Mouse (Mus musculus): ENCODE data around the gene Apc2. TPM values are rescaled to one million over a fixed set of nuclear protein-coding genes. Genes with fewer than 3 reads are reported as not detected.
A peak's percentile ranks its signal among the peaks of the same experiment; 100 is the strongest.

Gene Apc2
- total and polyA plus RNA-seq, 2 experiments from 2014 or later, result 97.6 to 374 TPM

DNA sequence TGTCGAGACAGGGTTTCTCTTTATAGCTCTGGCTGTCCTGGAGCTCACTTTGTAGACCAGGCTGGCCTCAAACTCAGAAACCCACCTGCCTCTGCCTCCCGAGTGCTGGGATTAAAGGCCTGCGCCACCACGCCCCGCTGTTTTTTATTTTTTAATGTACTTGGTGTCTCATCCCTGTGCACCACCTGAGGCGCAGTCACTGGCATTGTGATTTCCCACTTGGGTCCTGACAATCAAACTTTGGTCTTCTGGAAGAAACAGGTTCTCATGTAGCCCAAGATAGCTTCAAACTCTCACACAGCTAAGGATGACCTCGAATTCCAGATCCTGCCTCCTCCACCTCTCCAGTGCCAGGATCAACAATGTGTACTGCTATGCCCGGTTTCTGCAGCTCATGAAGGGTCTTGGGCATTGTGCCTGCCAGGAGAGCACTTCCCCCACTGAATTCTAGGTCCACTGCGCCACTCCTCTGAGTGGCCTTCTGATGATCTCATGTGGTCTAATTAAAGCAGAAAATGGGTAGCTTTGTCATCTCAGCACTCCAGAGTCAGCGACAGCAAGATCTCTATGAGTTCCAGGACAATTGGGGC lies 32.9 kb upstream of the Apc2 start:
- Histone ChIP-seq H3K27ac (no peak overlapping the region), H3K9me3 (ENCODE audit: low read length) (no peaks in the 10 kb centered on the region), H3K4me1 (ENCODE audit: insufficient read depth, low read length) (peaks cover 40% of the 10 kb centered on the region), H3K4me2 (ENCODE audit: low read depth, low read length) (no peak overlapping the region), H3K4me3 (ENCODE audit: low read length) (no peak overlapping the region), H3K9ac (replicated peaks; ENCODE audit: low read length) (no peak overlapping the region), H3K36me3 (ENCODE audit: insufficient read depth, low read length) (peaks cover 11% of the 10 kb centered on the region), H3K27me3 (ENCODE audit: insufficient read depth, low read length) (no peaks in the 10 kb centered on the region)
- 94% methylated on average over 10 of the region's 10 CpGs for WGBS
- no peak for ATAC-seq
- no peak for TF ChIP-seq CTCF (IDR thresholded peaks at IDR 0.05; ENCODE audit: low read depth)
- DNase-seq (ENCODE audit: low spot score), result no peak

DNA sequence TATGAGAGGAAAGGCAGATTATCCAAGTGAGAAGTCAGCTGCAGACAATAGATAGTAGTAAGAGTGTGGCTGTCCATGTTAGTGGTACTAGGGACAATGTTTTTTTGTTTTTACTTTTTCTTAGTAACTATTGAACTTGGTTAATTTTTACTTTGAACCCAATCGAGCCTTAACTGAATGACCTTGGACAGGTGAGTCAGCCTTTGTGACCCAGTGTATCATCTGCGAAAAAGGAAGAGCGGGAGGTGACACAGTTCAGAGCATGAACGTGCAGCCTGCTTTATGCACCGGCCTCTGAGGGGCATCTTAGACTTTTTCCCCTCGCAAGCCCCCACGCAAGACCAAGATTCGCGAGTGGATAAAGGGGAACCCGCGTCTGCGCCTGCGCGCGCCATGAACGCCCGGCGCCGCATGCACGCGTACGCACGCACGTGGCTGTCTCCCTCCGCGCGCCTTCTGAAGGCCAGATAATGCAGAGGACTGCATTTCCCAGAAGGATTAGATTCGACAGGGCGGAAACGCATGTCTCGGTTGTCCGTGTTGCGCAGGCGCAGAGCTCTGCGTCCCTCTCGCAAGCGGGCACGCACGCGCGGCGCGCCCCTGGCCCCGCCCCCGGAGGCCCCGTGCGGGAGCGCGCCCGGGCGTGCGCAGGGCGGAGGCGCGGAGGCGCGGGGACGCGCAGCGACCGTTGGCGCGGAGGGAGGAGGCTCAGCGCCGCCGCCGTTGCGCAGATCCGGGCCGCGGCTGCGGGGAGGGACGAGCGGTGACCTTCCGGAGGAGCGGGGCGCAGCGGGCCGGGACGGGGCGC lies 31.2 kb upstream of the Apc2 start:
- Histone ChIP-seq H3K36me3 (ENCODE audit: insufficient read depth, low read length) (peaks cover 5% of the 10 kb centered on the region; the same call in 1 of the 2 replicates), H3K4me1 (ENCODE audit: insufficient read depth, low read length) (peaks cover 38% of the 10 kb centered on the region), H3K4me3 (ENCODE audit: low read length) (peak overlapping the region; percentile 94), H3K9me3 (ENCODE audit: low read length) (no peaks in the 10 kb centered on the region), H3K9ac (replicated peaks; ENCODE audit: low read length) (peak overlapping the region; percentile 98), H3K4me2 (ENCODE audit: low read depth, low read length) (peak overlapping the region; percentile 72), H3K27ac (peak overlapping the region; percentile 80), H3K27me3 (ENCODE audit: insufficient read depth, low read length) (no peaks in the 10 kb centered on the region)
- 3% methylated on average over 62 of the region's 81 CpGs for WGBS
- no peak for TF ChIP-seq CTCF (IDR thresholded peaks at IDR 0.05; ENCODE audit: low read depth)
- DNase-seq (ENCODE audit: low spot score), result peak; percentile 100
- peak; percentile 79 for ATAC-seq

DNA sequence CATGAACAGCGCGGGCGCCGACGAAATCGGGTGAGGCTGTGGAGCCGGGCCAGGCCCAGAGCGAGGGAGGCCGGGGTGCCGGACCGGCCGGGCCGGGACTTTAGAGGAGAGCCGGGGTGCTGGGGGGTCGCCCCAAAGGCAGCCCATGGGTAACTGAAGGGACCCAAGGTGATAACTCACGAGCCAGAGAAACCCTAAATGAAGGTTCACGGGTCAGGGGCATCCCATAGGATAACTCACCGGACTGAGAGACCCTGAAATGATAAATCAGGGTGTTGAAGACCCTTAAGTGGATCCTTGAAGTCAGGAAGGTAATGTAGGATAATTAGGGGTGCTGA lies 30.7 kb upstream of the Apc2 start:
- H3K9me3 ChIP-seq (ENCODE audit: low read length), result no peaks in the 10 kb centered on the region
- peak overlapping the region; percentile 94 for H3K4me3 ChIP-seq (ENCODE audit: low read length)
- H3K4me2 ChIP-seq (ENCODE audit: low read depth, low read length), result peak overlapping the region; percentile 72
- no peaks in the 10 kb centered on the region for H3K27me3 ChIP-seq (ENCODE audit: insufficient read depth, low read length)
- ATAC-seq (no peak), DNase-seq (ENCODE audit: low spot score) (no peak)
- 0% methylated on average over 18 of the region's 18 CpGs for WGBS
- peak overlapping the region; percentile 98 for H3K9ac ChIP-seq (replicated peaks; ENCODE audit: low read length)
- peaks cover 32% of the 10 kb centered on the region for H3K4me1 ChIP-seq (ENCODE audit: insufficient read depth, low read length)
- no peak for TF ChIP-seq CTCF (IDR thresholded peaks at IDR 0.05; ENCODE audit: low read depth)
- H3K27ac ChIP-seq, result peak overlapping the region; percentile 80
- peaks cover 5% of the 10 kb centered on the region; the same call in 1 of the 2 replicates for H3K36me3 ChIP-seq (ENCODE audit: insufficient read depth, low read length)

DNA sequence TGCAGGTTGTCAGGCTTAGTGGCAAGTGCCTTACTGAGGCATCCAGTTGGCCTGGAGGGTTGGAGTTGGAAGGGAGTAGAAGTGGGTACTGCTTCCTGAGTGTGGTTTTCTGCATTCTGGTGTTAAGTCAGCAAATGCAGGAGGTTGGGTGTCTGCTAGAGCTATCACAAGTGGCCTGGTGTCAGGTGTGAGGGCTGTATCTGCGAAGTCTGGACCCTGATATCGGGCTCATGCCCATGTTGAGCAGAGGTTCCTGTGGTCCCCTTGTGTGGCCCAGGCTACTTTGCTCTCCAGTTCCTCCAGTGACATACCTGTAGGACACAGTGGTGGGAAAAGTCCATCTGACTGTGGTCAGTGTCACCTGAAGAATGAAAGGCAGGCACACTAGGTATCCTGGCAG lies 25.7 kb upstream of the Apc2 start:
- H3K4me1 ChIP-seq (ENCODE audit: insufficient read depth, low read length), result peaks cover 28% of the 10 kb centered on the region
- ATAC-seq, result no peak
- H3K9me3 ChIP-seq (ENCODE audit: low read length), result no peaks in the 10 kb centered on the region
- 92% methylated on average over 2 of the region's 2 CpGs for WGBS
- H3K9ac ChIP-seq (replicated peaks; ENCODE audit: low read length), result peak overlapping the region; percentile 38; the same call in 1 of the 2 replicates
- no peak for TF ChIP-seq CTCF (IDR thresholded peaks at IDR 0.05; ENCODE audit: low read depth)
- no peaks in the 10 kb centered on the region for H3K27me3 ChIP-seq (ENCODE audit: insufficient read depth, low read length)
- peak overlapping the region; percentile 4; the same call in 1 of the 2 replicates for H3K27ac ChIP-seq
- peaks cover 8% of the 10 kb centered on the region for H3K36me3 ChIP-seq (ENCODE audit: insufficient read depth, low read length)
- no peak overlapping the region for H3K4me2 ChIP-seq (ENCODE audit: low read depth, low read length)
- H3K4me3 ChIP-seq (ENCODE audit: low read length), result no peak overlapping the region
- no peak for DNase-seq (ENCODE audit: low spot score)

DNA sequence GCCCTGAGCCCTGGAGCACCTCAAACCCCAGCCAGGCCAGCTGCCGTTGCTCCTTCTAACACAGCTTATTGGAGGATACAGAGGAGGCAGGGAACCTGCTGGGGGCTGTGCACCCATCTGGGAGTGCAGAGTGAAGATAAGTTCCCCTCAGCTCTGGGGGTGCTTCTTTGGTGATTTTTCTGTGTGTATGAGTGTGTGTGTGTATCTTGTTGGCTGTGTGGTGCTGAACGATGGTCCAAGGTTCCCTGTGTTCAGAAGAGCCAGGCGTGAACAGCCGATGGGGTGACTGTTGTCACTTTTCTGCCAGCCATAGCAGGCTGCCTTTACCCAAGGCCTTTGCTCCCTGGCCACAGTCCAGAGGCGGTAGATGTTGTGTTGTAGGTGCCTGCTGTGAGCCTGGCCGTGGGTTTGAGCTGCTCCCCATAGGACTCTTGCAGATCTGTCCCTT lies 25.0 kb upstream of the Apc2 start:
- Histone ChIP-seq H3K4me3 (ENCODE audit: low read length) (no peak overlapping the region), H3K4me1 (ENCODE audit: insufficient read depth, low read length) (peaks cover 25% of the 10 kb centered on the region), H3K27ac (peak overlapping the region; percentile 37; the same call in 1 of the 2 replicates), H3K36me3 (ENCODE audit: insufficient read depth, low read length) (peaks cover 8% of the 10 kb centered on the region), H3K9me3 (ENCODE audit: low read length) (no peaks in the 10 kb centered on the region), H3K9ac (replicated peaks; ENCODE audit: low read length) (0 out of 2 replicates have a peak overlapping the region, but pooled peaks have one; percentile 28), H3K4me2 (ENCODE audit: low read depth, low read length) (no peak overlapping the region), H3K27me3 (ENCODE audit: insufficient read depth, low read length) (no peaks in the 10 kb centered on the region)
- TF ChIP-seq CTCF (IDR thresholded peaks at IDR 0.05; ENCODE audit: low read depth), result no peak
- 54% methylated on average over 6 of the region's 6 CpGs for WGBS
- ATAC-seq, result no peak
- no peak for DNase-seq (ENCODE audit: low spot score)

DNA sequence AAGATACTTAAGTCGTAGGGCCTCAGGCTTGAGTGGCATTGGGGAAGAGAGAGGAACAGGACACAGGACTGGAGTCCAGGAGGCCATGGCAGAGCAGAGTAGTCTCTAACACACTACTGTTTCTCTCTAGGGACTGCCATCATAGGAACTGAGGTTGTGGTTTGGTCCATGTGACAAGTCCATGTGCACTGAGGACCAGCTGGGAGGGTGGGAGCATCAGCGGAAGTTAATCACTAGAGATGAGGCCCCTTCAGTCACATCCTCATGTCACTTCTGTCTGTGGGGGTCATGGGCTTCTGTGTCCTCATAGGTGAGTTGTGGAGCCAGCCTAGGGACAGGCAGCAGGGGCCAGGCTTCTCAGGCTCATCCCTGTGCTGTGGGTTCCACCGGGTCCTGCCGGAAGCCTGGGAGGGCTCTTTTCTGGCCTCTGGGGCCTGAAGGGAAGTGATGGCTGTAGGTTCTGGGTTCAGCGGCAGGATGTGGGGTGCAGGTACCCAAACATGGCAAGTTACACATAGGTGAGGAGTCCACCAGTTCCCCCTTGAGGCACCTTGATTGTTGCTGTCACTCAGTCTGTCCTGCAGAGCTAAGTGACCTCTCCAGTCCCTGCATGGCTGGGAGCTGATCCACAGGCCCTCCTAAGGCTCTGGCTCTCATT lies 24.5 kb upstream of the Apc2 start:
- no peaks in the 10 kb centered on the region for H3K9me3 ChIP-seq (ENCODE audit: low read length)

More for the DNA sequence above, 24.5 kb upstream of the Apc2 start:
- DNase-seq (ENCODE audit: low spot score), result no peak
- WGBS, result 73% methylated on average over 5 of the region's 5 CpGs
- no peak overlapping the region for H3K4me2 ChIP-seq (ENCODE audit: low read depth, low read length)
- peaks cover 12% of the 10 kb centered on the region for H3K36me3 ChIP-seq (ENCODE audit: insufficient read depth, low read length)
- no peak for ATAC-seq
- H3K27me3 ChIP-seq (ENCODE audit: insufficient read depth, low read length), result no peaks in the 10 kb centered on the region
- peak overlapping the region; percentile 37; the same call in 1 of the 2 replicates for H3K27ac ChIP-seq
- TF ChIP-seq CTCF (IDR thresholded peaks at IDR 0.05; ENCODE audit: low read depth), result no peak
- peaks cover 22% of the 10 kb centered on the region for H3K4me1 ChIP-seq (ENCODE audit: insufficient read depth, low read length)
- peak overlapping the region; percentile 28; the same call in 1 of the 2 replicates for H3K9ac ChIP-seq (replicated peaks; ENCODE audit: low read length)
- no peak overlapping the region for H3K4me3 ChIP-seq (ENCODE audit: low read length)

Data from hindbrain, postnatal 0 days (tissue).